Mouse (Mus musculus) intestine, embryonic 16.5 days (tissue): ENCODE measurements at regions not wholly inside any gene's neighbourhood (a gene's known extent, or its start where the extent isn't known, plus 50 kb on each side); places are given as distances from the start of the nearest gene placed in this dataset.

ENCODE experiments used
- ATAC-seq: fragments of 200-750 bp; cut with Nextera tagmentation; 2 replicates; pipeline ENCODE4 v1.8.0; 2017; ENCODE audit warnings: moderate TSS enrichment, moderate library complexity
- H3K27ac ChIP-seq: fragments of 300-500 bp; sonication (generic); 2 replicates; pipeline ENCODE4 v1.5.1; 2014; ENCODE audit warnings: mild to moderate bottlenecking, low read length
- H3K27me3 ChIP-seq: fragments of 300-500 bp; sonication (generic); replicated peaks from 2 replicates; pipeline ENCODE4 v1.6.1; 2014; ENCODE audit warnings: low read length, control low read depth, mixed read lengths; ENCODE audit not compliant: control insufficient read depth, insufficient read depth
- H3K36me3 ChIP-seq: fragments of 300-500 bp; sonication (generic); 2 replicates; pipeline ENCODE4 v1.6.1; 2014; ENCODE audit warnings: low read length, control low read depth; ENCODE audit not compliant: control insufficient read depth, insufficient read depth
- H3K4me1 ChIP-seq: fragments of 300-500 bp; sonication (generic); 2 replicates; pipeline ENCODE4 v1.6.1; 2014; ENCODE audit warnings: low read length, control low read depth, mixed read lengths; ENCODE audit not compliant: control insufficient read depth, insufficient read depth
- H3K4me2 ChIP-seq: fragments of 300-500 bp; sonication (generic); 2 replicates; pipeline ENCODE4 v1.6.1; 2014; ENCODE audit warnings: low read depth, low read length, control low read depth
- H3K4me3 ChIP-seq: fragments of 300-500 bp; sonication (generic); 2 replicates; pipeline ENCODE4 v1.5.1; 2014; ENCODE audit warnings: mild to moderate bottlenecking, low read length
- H3K9ac ChIP-seq: fragments of 300-500 bp; sonication (generic); 2 replicates; pipeline ENCODE4 v1.6.1; 2014; ENCODE audit warnings: low read depth, low read length
- H3K9me3 ChIP-seq: fragments of 300-500 bp; sonication (generic); 2 replicates; pipeline ENCODE4 v1.6.1; 2016; ENCODE audit warnings: low read length, control low read depth; ENCODE audit not compliant: control insufficient read depth
- WGBS: fragments of 180-500 bp; shearing (Covaris S2); extraction: QIAGEN DNeasy Blood & Tissue Kit; methylation state at CpG from one replicate; pipeline ENCODE4 v1.1.7; 2014; 5-methylcytosine and 5-hydroxymethylcytosine counted together

DNA sequence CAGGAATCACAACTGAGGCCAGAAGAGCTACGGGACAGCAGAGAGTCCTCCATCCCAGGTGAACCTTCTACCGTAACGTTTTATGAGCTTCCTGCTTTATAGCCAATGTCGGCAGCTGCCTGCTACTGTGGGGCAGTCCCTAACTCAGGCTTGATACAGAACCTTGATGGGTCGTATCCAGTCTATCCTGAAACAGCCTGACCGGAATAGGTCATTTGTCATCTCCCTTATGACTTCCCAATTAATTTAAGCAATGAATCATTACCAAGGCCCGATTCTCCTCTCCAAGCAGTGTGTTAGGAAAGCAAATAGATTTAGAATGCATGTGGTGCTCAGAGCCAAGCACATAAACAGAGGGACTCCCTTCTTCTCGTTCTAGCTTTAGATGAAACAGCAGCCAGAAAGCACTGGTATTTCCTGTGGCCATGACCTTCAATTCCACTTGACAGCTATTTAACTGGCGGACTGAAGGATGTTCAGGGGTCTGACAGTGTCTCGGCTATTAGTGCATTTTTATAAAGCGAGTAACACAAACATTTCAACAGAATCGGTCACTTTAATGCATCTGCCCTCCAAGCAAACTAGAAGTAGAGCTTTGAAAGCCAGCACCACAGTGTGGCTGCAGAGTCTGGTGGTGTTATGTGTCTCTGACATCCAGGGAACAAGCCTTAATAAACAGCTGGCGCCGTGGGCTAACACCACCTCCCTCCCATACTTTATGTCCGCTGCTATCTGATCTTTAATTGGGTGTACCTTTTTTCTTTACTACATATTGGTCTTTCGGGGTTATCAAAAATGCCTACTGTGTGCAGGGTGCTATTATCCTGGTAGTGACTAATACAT, 165.4 kb downstream of the Barhl2 start:
- no peak for ATAC-seq
- no peak overlapping the region for H3K9ac ChIP-seq

DNA sequence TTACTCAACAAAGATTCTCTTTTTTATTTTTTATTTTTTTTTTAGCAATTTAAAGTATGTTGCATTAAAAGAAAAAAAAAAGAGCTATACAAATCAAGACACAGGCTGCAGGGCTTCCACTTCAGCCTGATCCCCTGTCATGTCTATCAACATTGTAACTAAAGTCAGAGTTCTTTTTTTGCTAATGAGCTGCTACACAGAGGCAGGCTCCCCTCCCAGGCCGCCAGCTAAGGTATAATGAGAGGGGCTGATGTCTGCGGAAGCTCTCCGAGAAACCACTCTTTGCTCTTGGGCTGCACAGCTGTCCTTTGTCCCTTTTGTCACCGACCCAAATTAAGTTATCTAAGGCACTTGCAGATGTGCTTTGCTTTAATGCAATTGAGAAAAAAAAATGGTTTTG, 172.8 kb downstream of the Barhl2 start:
- H3K27ac ChIP-seq: no peak overlapping the region
- no peak overlapping the region for H3K9ac ChIP-seq
- 17% methylated on average over 4 of the region's 4 CpGs for WGBS
- H3K36me3 ChIP-seq: no peaks in the 10 kb centered on the region
- H3K4me1 ChIP-seq: no peaks in the 10 kb centered on the region
- H3K4me3 ChIP-seq: no peak overlapping the region
- H3K4me2 ChIP-seq: no peak overlapping the region
- H3K9me3 ChIP-seq: no peaks in the 10 kb centered on the region
- ATAC-seq: no peak
- H3K27me3 ChIP-seq: no peaks in the 10 kb centered on the region

More for the DNA sequence above, 165.4 kb downstream of the Barhl2 start:
- WGBS: 40% methylated on average over 16 of the region's 16 CpGs
- Histone ChIP-seq H3K4me1 (no peaks in the 10 kb centered on the region), H3K4me3 (no peak overlapping the region), H3K4me2 (no peak overlapping the region), H3K9me3 (no peaks in the 10 kb centered on the region), H3K27me3 (no peaks in the 10 kb centered on the region), H3K36me3 (no peaks in the 10 kb centered on the region), H3K27ac (no peak overlapping the region)

DNA sequence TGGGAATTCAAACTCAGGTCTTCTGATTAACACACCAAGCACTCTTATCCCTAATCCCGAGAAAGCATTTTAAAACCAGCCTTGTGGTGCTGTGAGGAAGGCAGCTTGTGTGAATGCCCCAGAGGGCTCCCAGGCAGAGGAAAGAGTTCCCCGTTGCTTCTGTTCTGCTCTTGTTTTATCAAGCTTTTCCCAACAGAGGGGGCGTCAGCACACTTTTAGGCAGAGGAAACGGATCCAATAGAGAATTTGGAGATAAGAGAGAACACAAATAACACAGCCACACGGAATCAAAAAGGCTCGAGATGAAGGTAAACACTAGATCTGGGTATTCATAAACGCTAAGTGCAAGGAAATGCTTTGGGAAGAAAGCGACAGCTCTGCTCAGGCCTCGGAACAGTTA, 173.2 kb downstream of the Barhl2 start:
- Histone ChIP-seq H3K4me3 (no peak overlapping the region), H3K36me3 (no peaks in the 10 kb centered on the region), H3K4me1 (no peaks in the 10 kb centered on the region), H3K4me2 (no peak overlapping the region), H3K27ac (no peak overlapping the region), H3K9me3 (no peaks in the 10 kb centered on the region), H3K9ac (no peak overlapping the region), H3K27me3 (no peaks in the 10 kb centered on the region)
- no peak for ATAC-seq
- WGBS: 34% methylated on average over 9 of the region's 9 CpGs

DNA sequence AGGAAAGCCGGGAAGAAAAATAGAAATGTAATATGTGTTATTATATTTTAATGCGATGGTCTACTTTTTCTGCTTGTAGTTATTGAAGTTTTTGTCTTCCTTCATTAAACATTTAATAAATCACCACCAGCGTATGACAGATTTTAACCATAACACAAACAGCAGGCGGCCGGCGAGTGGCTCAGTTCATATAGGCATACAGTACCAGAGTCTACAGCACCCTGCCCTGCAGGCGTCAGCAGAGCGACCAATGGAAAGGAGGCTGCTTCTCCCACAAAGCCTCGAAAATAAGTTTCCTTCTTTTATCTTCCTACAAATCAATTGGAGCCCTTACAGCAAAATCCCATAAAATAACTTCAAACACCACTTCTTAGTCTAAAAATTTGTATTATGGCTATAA, 175.3 kb downstream of the Barhl2 start:
- H3K4me1 ChIP-seq: no peaks in the 10 kb centered on the region
- no peak overlapping the region for H3K27ac ChIP-seq
- WGBS: 54% methylated on average over 9 of the region's 9 CpGs
- no peaks in the 10 kb centered on the region for H3K9me3 ChIP-seq
- ATAC-seq: no peak
- H3K27me3 ChIP-seq: no peaks in the 10 kb centered on the region
- H3K9ac ChIP-seq: no peak overlapping the region
- no peak overlapping the region for H3K4me3 ChIP-seq
- no peak overlapping the region for H3K4me2 ChIP-seq
- H3K36me3 ChIP-seq: no peaks in the 10 kb centered on the region

DNA sequence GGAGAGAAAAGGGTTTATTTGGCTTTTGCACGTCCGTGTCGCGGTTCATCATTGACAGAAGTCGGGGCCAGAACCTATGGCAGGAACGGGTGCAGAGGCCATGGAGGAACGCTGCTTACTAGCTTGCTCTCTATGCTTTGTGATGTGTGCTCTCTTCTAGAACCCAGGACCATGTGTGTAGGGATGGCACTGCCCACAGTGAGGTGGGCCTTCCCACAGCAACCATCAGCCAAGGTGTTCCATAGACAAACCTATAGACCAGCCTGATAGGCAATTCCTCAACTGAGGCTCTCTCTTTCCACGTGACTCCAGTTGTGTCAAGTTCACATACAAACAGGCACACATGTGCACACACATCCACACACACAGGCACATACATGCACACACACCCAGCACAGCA, 180.2 kb downstream of the Barhl2 start:
- H3K4me3 ChIP-seq: no peak overlapping the region
- ATAC-seq: no peak
- WGBS: 85% methylated on average over 8 of the region's 8 CpGs

DNA sequence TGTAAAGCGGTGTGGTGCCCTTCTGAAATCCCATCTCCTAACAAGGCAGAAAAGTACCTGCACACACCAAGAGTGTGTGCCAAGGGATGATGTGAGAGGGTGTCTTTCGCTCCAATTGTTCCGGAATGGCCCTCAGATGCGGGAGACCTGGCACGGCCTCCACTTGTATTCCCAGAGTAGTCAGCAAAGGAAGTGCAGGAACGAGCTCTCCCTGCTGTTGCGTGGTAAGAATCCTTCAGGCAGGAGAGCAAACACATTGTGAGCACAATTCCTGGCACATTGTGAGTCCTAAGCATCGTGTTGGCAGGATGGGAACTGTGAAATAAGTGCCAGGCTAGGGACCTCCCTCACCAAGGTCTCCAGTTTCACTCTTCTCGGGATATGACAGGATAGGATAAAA, 180.7 kb downstream of the Barhl2 start:
- Histone ChIP-seq H3K27ac (no peak overlapping the region), H3K4me2 (no peak overlapping the region), H3K9ac (no peak overlapping the region), H3K27me3 (no peaks in the 10 kb centered on the region), H3K4me3 (no peak overlapping the region), H3K9me3 (no peaks in the 10 kb centered on the region), H3K4me1 (no peaks in the 10 kb centered on the region), H3K36me3 (no peaks in the 10 kb centered on the region)
- WGBS: 81% methylated on average over 9 of the region's 9 CpGs
- no peak for ATAC-seq

More for the DNA sequence above, 180.2 kb downstream of the Barhl2 start:
- H3K36me3 ChIP-seq: no peaks in the 10 kb centered on the region
- no peak overlapping the region for H3K27ac ChIP-seq
- no peaks in the 10 kb centered on the region for H3K9me3 ChIP-seq
- no peaks in the 10 kb centered on the region for H3K27me3 ChIP-seq
- H3K9ac ChIP-seq: no peak overlapping the region
- H3K4me1 ChIP-seq: no peaks in the 10 kb centered on the region
- no peak overlapping the region for H3K4me2 ChIP-seq

DNA sequence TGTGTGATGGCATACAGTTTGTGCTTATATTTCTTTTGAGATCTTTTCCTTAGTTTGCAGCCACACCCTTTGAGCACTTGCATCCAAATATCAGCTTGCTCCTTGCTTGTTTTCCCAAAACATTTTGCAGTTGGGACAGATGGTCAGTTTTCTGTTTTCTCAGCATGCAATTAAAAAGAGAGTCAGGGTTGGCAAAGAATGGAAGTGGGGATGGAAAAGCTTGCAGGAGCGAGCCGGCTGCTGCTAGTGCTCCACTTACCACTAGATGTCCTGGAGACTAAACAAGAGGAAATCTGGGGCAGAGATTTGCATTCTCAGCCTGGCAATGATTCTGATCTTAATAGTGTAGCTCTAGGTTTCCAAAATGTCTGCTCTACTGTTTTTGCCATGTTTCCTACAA, 181.8 kb downstream of the Barhl2 start:
- Histone ChIP-seq H3K36me3 (no peaks in the 10 kb centered on the region), H3K4me2 (no peak overlapping the region), H3K9me3 (no peaks in the 10 kb centered on the region), H3K9ac (no peak overlapping the region), H3K27me3 (no peaks in the 10 kb centered on the region), H3K4me3 (no peak overlapping the region), H3K4me1 (no peaks in the 10 kb centered on the region), H3K27ac (no peak overlapping the region)
- WGBS: 18% methylated on average over 2 of the region's 2 CpGs
- ATAC-seq: no peak

DNA sequence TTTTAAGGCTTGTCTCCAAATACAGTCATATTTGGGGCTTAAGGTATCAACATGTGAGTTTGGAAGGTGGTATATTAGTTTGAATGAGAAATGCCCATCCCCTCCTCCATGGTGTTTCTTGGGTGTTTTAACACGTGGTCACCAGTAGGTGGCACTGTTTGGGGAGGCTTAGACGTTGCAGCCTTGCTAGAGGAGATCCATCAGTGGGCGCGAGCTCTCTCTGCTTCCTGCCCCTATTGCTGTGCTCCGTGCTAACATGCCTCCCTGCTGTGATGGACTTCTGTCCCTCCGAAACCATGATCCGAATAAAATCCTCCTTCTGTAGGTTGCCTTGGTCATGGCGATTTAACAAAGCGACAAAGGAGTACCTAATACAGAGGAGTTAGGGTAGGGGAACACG, 183.3 kb downstream of the Barhl2 start:
- H3K9me3 ChIP-seq: no peaks in the 10 kb centered on the region
- no peak overlapping the region for H3K27ac ChIP-seq
- H3K27me3 ChIP-seq: no peaks in the 10 kb centered on the region
- no peaks in the 10 kb centered on the region for H3K36me3 ChIP-seq
- WGBS: 35% methylated on average over 10 of the region's 10 CpGs
- H3K4me2 ChIP-seq: no peak overlapping the region
- no peak overlapping the region for H3K4me3 ChIP-seq
- no peak overlapping the region for H3K9ac ChIP-seq
- no peak for ATAC-seq
- no peaks in the 10 kb centered on the region for H3K4me1 ChIP-seq

DNA sequence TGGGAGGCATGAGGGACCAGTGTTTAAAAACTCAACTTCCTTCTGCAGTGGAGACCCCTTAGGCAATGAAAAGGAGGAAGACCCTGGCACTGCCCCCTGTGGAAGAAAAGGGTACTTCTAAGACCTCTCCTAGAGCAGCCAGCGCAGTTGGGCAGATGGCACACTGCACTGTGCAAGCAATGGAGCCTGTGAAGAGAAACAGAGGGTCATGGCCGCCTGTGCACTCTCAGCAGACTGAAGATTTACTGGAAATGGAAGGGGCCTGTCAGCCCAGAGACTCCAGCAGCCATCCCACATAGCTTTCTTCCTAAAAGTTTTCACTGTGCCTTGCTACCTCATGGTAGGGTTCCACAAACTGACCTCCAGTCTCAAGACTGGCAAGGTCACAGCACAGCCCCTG, 193.4 kb downstream of the Barhl2 start:
- 63% methylated on average over 2 of the region's 2 CpGs for WGBS
- Histone ChIP-seq H3K27me3 (no peaks in the 10 kb centered on the region), H3K27ac (no peak overlapping the region), H3K9me3 (no peaks in the 10 kb centered on the region), H3K9ac (no peak overlapping the region), H3K36me3 (no peaks in the 10 kb centered on the region), H3K4me1 (no peaks in the 10 kb centered on the region), H3K4me3 (no peak overlapping the region), H3K4me2 (no peak overlapping the region)
- no peak for ATAC-seq

DNA sequence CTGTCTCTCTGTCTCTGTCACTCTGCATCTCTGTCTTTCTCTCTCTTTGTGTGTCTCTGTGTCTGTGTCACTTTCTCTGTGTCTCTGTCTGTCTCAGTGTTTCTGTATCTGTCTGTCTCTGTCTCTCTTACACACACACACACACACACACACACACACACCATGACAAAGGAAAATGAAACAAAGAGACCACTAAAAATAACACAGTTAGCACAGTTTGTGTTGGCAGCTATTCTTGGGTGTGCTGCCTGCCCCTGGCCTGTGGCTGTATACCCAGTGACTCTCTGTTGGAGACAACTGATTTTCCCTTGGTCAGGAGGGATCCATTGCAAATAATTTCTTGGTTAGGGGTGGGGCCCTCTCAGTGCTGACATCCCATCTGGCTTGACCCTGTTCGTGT, 200.8 kb downstream of the Barhl2 start:
- Histone ChIP-seq H3K27ac (no peak overlapping the region), H3K4me3 (no peak overlapping the region), H3K27me3 (no peaks in the 10 kb centered on the region), H3K36me3 (no peaks in the 10 kb centered on the region), H3K4me1 (no peaks in the 10 kb centered on the region), H3K4me2 (no peak overlapping the region), H3K9ac (no peak overlapping the region), H3K9me3 (no peaks in the 10 kb centered on the region)
- no peak for ATAC-seq
- 92% methylated on average over 1 of the region's 1 CpGs for WGBS
